Mouse (Mus musculus) brain, embryonic 14.5 days (tissue): ENCODE results near the gene Fbxl5. TPM values are rescaled to one million over a fixed set of nuclear protein-coding genes. Genes with fewer than 3 reads are reported as not detected.

Experiments
- DNase-seq: peaks from one replicate; pipeline ENCODE4 v3.0.0-alpha.2; 2011; ENCODE audit warnings: low read depth
- CTCF ChIP-seq: fragments of 200-500 bp; IDR thresholded peaks from 2 replicates; pipeline ENCODE4 v1.5.1; 2012; ENCODE audit warnings: inconsistent platforms, mild to moderate bottlenecking, moderate library complexity, borderline replicate concordance; ENCODE audit not compliant: insufficient read depth, insufficient read length; ENCODE audit errors: extremely low read depth
- POLR2A ChIP-seq: fragments of 200-500 bp; IDR thresholded peaks from 2 replicates; pipeline ENCODE4 v1.6.1; 2012; ENCODE audit warnings: mild to moderate bottlenecking, inconsistent platforms, borderline replicate concordance; ENCODE audit not compliant: poor library complexity, insufficient read depth, insufficient read length, severe bottlenecking; ENCODE audit errors: extremely low read depth
- polyA plus RNA-seq: library from polyadenylated mRNA; depleted of rRNA; stranded (reverse); fragments of >200 nt; gene quantifications from 2 replicates; pipeline ENCODE4 v1.2.3, GENCODE M21; 2012

Fbxl5 gene
- polyA plus RNA-seq, 1 experiment = 51.5 TPM

DNA sequence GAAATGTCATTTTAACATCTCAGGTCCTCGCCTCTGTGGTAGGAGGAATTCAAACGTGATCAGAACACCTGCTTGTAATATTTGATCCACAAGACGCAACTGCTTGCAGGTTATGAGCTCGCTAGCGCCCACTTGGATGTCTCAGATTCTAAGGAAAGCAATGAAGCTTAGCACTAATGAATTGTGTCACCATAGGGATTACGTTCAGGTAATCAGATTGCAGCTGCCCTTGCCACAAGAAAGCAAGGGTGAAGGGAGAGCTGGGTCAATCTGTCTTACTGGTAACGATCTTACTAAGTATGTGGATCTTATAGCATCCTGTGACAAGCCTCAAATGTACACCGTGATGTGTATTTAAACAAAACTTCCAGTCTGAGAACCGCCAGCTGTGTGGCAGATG, 5.9 kb upstream of the Fbxl5 start:
- DNase-seq = no peak
- TF ChIP-seq POLR2A (no peak), CTCF (no peak)

DNA sequence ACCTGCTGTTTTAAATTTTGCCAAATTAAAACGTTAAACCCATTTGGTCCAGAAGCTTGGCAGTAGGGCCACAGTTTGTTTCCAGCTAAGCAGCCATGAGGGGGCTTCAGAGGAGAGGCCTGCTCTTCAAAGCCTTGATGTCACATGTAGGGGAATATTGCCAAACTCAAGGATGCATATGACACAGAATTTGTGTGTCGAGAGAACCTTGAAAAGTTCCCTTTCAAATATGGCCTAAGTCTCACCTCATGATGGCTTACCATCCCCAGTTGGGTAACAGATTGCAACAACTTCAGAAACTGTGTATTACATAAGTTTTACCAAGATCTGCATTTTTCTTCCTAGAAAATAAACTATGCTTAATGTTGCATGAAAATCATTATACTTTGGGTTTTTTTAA, 5.4 kb upstream of the Fbxl5 start:
- DNase-seq = no peak
- TF ChIP-seq CTCF = no peak
- TF ChIP-seq POLR2A = no peak

DNA sequence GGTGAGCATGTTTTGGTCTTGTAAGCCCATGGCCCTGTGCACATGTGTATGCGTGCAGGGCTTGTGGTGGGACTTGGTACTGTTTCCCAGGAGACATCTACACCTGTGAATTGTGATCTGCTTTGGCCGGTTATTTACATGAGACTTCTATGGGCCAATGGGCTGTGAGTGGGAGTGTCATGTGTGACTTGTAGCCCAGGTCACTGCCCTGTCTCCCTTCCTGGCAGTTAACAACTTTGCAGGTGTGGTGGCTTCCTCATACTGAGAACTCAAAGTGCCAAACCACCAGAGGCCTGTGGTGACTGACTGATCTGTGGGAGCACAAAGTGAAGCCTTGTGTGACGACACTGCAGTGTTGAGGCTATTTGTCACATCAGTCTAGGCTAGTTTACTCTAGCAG, 3.1 kb upstream of the Fbxl5 start:
- DNase-seq = no peak
- TF ChIP-seq CTCF = no peak
- no peak for TF ChIP-seq POLR2A

DNA sequence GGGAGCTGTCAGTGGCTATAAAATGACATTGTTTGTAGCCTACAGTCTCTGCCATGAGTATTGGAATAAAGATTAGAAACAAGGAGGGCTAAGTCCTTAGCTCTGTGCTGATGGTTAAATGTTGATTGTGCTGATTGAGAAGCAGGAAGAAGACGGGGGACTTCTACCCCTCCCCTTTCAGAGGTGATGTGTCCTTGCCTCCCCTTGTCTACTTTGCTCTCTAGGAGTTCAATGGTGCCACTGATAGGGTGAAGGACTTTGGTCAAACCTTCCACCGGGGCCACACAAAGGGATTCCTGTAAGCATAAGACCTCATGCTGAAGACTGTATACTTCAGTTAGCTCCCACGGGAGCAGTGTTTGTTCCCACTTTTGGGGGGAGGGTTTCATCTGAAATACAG, 1.4 kb upstream of the Fbxl5 start:
- no peak for DNase-seq
- TF ChIP-seq CTCF (no peak), POLR2A (no peak)

DNA sequence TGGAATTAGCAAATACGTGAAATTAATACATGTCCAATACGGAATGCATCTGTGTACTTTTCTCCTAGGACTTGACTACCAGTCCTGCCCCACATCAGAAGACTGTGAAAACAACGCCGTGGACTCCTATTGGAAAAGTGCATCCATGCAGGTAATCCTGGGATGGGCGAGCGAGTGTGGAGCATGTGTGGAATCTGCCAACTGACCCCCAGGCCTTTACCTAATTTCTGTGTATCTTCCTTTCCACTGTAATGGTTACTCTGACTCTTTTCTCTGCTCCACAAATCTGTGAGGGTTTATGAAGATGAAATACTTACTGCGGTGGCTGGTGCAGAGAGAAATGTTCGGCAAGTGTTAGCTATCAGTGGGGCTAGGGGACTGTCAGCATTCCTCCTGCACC, 761 bp upstream of the Fbxl5 start:
- TF ChIP-seq CTCF (no peak), POLR2A (no peak)
- DNase-seq = no peak

GRCm38 (mm10) chr5:43820785-43821184, 653 bp downstream of the Fbxl5 start:
- no peak for DNase-seq
- TF ChIP-seq POLR2A (no peak), CTCF (no peak)

- DNase-seq = no peak
- TF ChIP-seq CTCF (no peak), POLR2A (no peak)
Measured at GRCm38 (mm10) chr5:43818695-43819094, 2.7 kb downstream of the Fbxl5 start, which contains the start of gene Bst1. Gene Bst1 (plus strand): TSS chr5:43818885.

GRCm38 (mm10) chr5:43815769-43816168, 5.7 kb downstream of the Fbxl5 start:
- DNase-seq = no peak

GRCm38 (mm10) chr5:43814536-43814935, 6.9 kb downstream of the Fbxl5 start:
- peak; percentile 6 for DNase-seq
- TF ChIP-seq POLR2A = no peak
- no peak for TF ChIP-seq CTCF

More at GRCm38 (mm10) chr5:43815769-43816168, 5.7 kb downstream of the Fbxl5 start:
- TF ChIP-seq POLR2A (no peak), CTCF (no peak)

GRCm38 (mm10) chr5:43810427-43811062, 10.9 kb downstream of the Fbxl5 start:
- no peak for DNase-seq
- no peak for TF ChIP-seq POLR2A

GRCm38 (mm10) chr5:43807744-43808696, 13.4 kb downstream of the Fbxl5 start:
- peak; percentile 42; the same call in 1 of the 2 replicates for TF ChIP-seq POLR2A
- TF ChIP-seq CTCF = no peak
- DNase-seq = peak; percentile 97
